Mouse (Mus musculus): ENCODE measurements around the gene Dcst2. TPM values are rescaled to one million over a fixed set of nuclear protein-coding genes. Genes with fewer than 3 reads are reported as not detected.

Gene Dcst2
- total and polyA plus RNA-seq, 2 experiments from 2014 or later = 0.51 TPM; not detected in 1

DNA sequence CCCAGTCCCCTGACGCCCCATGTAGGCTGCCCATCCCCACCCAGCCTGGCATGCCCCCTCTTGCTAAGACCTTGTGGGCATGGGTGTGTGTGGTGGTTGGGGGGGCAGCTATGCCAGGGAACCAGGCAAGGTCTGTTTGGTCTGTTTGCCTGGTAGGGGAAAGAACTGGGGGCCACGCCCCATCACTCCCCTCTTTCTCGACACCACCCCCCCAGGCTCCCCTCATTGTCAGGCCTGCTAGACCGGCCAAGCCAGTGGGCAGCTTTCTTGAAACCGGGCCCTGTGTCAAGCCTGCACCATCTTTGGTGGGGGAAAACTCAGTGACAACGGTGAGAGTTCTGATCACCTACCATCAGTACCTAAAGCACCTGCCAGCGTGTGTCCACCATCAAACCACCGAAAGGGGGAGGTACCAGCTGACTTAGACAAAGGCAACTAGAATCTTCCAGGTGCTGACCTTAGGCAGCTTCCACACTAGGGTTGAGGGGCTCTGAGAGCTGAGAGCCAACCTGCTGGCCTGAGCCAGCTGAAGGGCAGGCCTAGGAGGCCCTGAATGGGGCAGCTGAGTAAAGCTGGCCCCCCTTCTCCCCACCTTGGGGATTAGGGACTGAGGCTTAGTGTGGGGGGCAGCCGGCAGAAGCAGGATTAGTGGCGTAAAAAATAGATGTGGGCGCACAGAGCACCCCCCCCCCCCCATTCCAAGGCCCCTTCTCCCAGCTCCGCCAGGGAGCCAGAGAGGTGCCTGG, 22.7 kb downstream of the Dcst2 start:
- ATAC-seq (ENCODE audit: low FRiP score) = no peak
- no peaks in the 10 kb centered on the region for H3K36me3 ChIP-seq (ENCODE audit: insufficient read depth, low read length)
- no peak for TF ChIP-seq CTCF (IDR thresholded peaks at IDR 0.05)
- no peak overlapping the region for H3K4me2 ChIP-seq (ENCODE audit: low read depth, low read length, poor library complexity, severe bottlenecking)
- H3K9me3 ChIP-seq (ENCODE audit: low read length) = no peaks in the 10 kb centered on the region
- H3K4me1 ChIP-seq (ENCODE audit: insufficient read depth, low read length) = no peaks in the 10 kb centered on the region; the same call in 1 of the 2 replicates
- no peak for DNase-seq (ENCODE audit: low spot score)
- no peak overlapping the region for H3K4me3 ChIP-seq (ENCODE audit: low read depth, low read length)
- 48% methylated on average over 11 of the region's 12 CpGs for WGBS
- no peaks in the 10 kb centered on the region for H3K27me3 ChIP-seq (ENCODE audit: insufficient read depth, low read length)
- H3K9ac ChIP-seq (replicated peaks; ENCODE audit: low read length, poor library complexity, severe bottlenecking) = no peak overlapping the region
- H3K27ac ChIP-seq (ENCODE audit: low read depth, low read length) = no peak overlapping the region

DNA sequence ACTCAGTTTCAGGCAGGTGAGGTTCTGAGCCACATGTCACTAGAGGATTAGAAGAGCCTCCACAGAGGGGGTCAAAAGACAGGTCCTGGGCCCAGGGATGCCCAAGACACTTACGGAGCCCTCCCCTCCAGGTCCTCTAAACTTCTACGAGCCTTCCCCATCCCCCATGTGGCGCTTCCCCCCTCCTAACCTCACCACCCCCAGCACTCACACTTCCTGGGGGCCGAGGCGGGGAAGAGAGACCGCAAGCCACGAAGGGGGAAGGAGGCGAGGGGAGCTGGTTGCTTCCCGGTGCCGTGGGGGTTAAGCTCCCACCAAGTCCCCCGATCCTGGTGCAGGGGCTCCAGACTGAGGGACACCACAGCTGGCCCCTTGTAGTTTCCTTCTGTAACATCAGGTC, 23.7 kb downstream of the Dcst2 start:
- no peaks in the 10 kb centered on the region for H3K36me3 ChIP-seq (ENCODE audit: insufficient read depth, low read length)
- no peaks in the 10 kb centered on the region for H3K27me3 ChIP-seq (ENCODE audit: insufficient read depth, low read length)
- no peak overlapping the region for H3K4me3 ChIP-seq (ENCODE audit: low read depth, low read length)
- H3K9ac ChIP-seq (replicated peaks; ENCODE audit: low read length, poor library complexity, severe bottlenecking) = no peak overlapping the region
- ATAC-seq (ENCODE audit: low FRiP score) (no peak), DNase-seq (ENCODE audit: low spot score) (no peak)
- 53% methylated on average over 9 of the region's 11 CpGs for WGBS
- no peaks in the 10 kb centered on the region; the same call in 1 of the 2 replicates for H3K4me1 ChIP-seq (ENCODE audit: insufficient read depth, low read length)
- H3K4me2 ChIP-seq (ENCODE audit: low read depth, low read length, poor library complexity, severe bottlenecking) = no peak overlapping the region
- no peaks in the 10 kb centered on the region for H3K9me3 ChIP-seq (ENCODE audit: low read length)
- no peak overlapping the region for H3K27ac ChIP-seq (ENCODE audit: low read depth, low read length)
- TF ChIP-seq CTCF (IDR thresholded peaks at IDR 0.05) = no peak

DNA sequence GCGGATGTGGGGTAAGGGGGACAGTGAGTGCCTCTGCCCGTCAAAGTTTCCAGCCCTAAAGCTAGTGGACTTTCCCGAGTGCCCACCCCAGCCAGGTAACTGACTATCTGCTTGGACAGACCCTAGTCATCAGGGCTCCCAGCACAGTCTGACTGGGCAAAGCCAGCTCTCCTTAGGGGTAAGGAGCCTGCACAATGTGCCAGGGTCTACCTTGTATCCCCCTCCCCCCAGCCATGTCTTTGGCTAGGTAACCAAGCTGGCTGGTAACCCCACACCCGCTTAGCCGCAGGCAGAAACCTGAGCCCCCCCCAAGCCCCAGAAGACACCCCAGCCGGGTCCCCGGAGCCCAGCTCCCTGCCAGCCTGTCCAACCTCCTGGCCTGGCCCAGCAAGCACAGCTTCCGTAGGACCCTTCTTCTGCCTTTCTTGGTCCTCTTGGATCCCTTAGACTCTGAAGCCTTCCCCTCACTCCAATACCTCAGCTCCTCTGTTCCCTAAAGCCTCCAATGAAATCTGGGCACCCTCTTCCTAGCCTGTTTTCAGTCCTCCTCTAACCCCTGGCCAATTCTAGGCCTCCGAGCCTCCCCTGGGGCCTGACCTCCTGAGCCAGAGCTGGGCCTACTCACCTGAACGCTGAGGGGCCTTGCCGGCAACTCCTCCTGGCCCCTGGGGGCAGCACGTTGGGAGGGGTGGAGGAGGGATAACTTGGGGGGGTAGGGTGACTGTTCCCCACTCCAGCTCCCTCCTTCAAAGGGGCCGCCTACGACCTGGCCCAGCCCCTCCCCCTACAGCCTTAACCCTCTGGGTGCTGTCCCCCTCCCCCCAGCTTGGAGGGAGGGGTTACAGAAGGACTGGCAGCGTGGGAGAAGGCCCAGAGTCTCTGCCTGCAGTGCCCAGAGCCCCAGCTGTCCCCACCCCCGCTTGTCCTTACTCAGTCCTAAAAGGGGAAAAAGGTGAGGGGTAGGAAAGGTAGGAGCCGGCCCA, 25.0 kb downstream of the Dcst2 start:
- Histone ChIP-seq H3K36me3 (ENCODE audit: insufficient read depth, low read length) (no peaks in the 10 kb centered on the region), H3K27me3 (ENCODE audit: insufficient read depth, low read length) (no peaks in the 10 kb centered on the region), H3K27ac (ENCODE audit: low read depth, low read length) (no peak overlapping the region), H3K4me1 (ENCODE audit: insufficient read depth, low read length) (peaks cover 6% of the 10 kb centered on the region; the same call in 1 of the 2 replicates), H3K4me2 (ENCODE audit: low read depth, low read length, poor library complexity, severe bottlenecking) (no peak overlapping the region), H3K9ac (replicated peaks; ENCODE audit: low read length, poor library complexity, severe bottlenecking) (no peak overlapping the region), H3K4me3 (ENCODE audit: low read depth, low read length) (no peak overlapping the region), H3K9me3 (ENCODE audit: low read length) (no peaks in the 10 kb centered on the region)
- no peak for DNase-seq (ENCODE audit: low spot score)
- TF ChIP-seq CTCF (IDR thresholded peaks at IDR 0.05) = no peak
- WGBS = 55% methylated on average over 17 of the region's 17 CpGs
- ATAC-seq (ENCODE audit: low FRiP score) = no peak

DNA sequence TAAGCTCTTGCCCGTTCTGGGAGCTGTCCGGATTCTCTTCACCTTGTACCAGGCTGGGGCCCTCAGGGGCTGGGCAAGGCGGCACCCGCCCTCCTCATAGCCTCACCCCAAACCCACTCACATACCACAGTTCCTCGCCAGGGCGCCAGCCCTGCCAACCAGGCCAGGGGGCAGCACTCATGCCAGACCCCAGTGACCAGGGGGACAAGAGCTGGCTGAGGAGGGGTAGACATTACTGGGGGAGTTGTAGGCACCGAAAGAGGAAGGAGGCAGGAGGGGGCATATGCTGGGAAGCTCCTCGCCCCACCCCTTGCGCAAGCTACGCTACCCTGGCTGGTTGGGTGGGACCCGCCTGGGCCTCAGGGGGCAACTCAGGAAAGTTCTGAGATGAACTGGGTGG, 25.9 kb downstream of the Dcst2 start:
- Histone ChIP-seq H3K4me3 (ENCODE audit: low read depth, low read length) (no peak overlapping the region), H3K27ac (ENCODE audit: low read depth, low read length) (no peak overlapping the region), H3K4me2 (ENCODE audit: low read depth, low read length, poor library complexity, severe bottlenecking) (no peak overlapping the region), H3K4me1 (ENCODE audit: insufficient read depth, low read length) (peaks cover 14% of the 10 kb centered on the region; the same call in 1 of the 2 replicates), H3K9ac (replicated peaks; ENCODE audit: low read length, poor library complexity, severe bottlenecking) (no peak overlapping the region), H3K36me3 (ENCODE audit: insufficient read depth, low read length) (no peaks in the 10 kb centered on the region), H3K27me3 (ENCODE audit: insufficient read depth, low read length) (no peaks in the 10 kb centered on the region; the same call in 1 of the 2 replicates), H3K9me3 (ENCODE audit: low read length) (no peaks in the 10 kb centered on the region)
- no peak; the same call in 1 of the 2 replicates for TF ChIP-seq CTCF (IDR thresholded peaks at IDR 0.05)
- DNase-seq (ENCODE audit: low spot score) = no peak
- WGBS = 82% methylated on average over 11 of the region's 11 CpGs
- no peak for ATAC-seq (ENCODE audit: low FRiP score)

DNA sequence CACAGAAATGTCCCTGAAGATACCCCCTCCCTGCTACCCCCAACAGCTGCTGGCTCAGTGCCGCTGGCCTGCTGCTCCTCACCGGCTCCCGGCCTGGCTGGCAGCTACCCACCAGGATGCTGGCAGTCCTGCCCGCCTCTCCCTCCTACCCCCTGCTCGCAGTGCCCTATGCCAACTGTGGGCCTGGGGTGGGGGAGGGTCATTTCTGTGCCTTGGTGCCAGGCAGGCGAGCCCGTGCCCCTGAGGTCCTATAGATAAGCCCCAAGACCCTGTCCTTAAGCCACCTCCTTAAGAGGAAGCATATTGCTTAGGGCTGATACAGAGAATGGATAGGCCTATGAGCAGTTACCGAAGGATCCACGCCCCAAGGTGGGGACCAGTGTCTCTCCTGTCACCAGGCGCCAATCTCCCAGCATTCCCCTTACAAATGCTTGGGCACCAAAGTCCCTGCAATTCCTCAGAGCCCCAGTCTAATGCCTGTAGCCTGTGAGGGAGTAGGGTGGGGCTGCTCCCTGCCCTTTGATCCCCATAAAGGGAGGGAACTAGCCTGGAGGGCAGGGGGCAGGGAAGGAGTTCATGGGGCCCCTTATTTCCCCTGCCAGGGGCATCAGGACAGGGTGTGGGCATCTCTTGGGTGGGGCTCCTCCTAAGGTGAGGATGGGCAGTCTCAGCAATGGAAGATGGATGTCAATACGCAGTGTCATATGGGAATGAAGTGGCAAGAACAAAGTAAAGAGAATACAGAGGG, 26.5 kb downstream of the Dcst2 start:
- H3K4me1 ChIP-seq (ENCODE audit: insufficient read depth, low read length) = peaks cover 14% of the 10 kb centered on the region; the same call in 1 of the 2 replicates
- 71% methylated on average over 11 of the region's 11 CpGs for WGBS
- TF ChIP-seq CTCF (IDR thresholded peaks at IDR 0.05) = no peak
- H3K27ac ChIP-seq (ENCODE audit: low read depth, low read length) = no peak overlapping the region
- ATAC-seq (ENCODE audit: low FRiP score) = no peak
- H3K36me3 ChIP-seq (ENCODE audit: insufficient read depth, low read length) = no peaks in the 10 kb centered on the region
- H3K9ac ChIP-seq (replicated peaks; ENCODE audit: low read length, poor library complexity, severe bottlenecking) = no peak overlapping the region
- H3K27me3 ChIP-seq (ENCODE audit: insufficient read depth, low read length) = no peaks in the 10 kb centered on the region; the same call in 1 of the 2 replicates
- peak; percentile 49 for DNase-seq (ENCODE audit: low spot score)
- H3K4me2 ChIP-seq (ENCODE audit: low read depth, low read length, poor library complexity, severe bottlenecking) = no peak overlapping the region
- no peak overlapping the region for H3K4me3 ChIP-seq (ENCODE audit: low read depth, low read length)
- no peaks in the 10 kb centered on the region for H3K9me3 ChIP-seq (ENCODE audit: low read length)

Data from midbrain, postnatal 0 days (tissue).